Mouse (Mus musculus) liver, embryonic 18 days (tissue): ENCODE results near the gene Nek9. TPM values are rescaled to one million over a fixed set of nuclear protein-coding genes. Genes with fewer than 3 reads are reported as not detected.

Source experiments
- polyA plus RNA-seq: library from polyadenylated mRNA; depleted of rRNA; stranded (reverse); fragments of >200 nt; gene quantifications from 2 replicates; pipeline ENCODE4 v1.2.3, GENCODE M21; 2012; rRNA removed

The Nek9 gene
- 9.8 and 11.2 TPM in 2 replicates for polyA plus RNA-seq

GRCm38 (mm10) chr12:85339243-85339729, at the start of gene Nek9:
Gene Nek9 (minus strand): TSS chr12:85339362.

GRCm38 (mm10) chr12:85374561-85375272, 35.6 kb upstream of the Nek9 start, which contains the start of gene Tmed10:
Gene Tmed10 (minus strand): TSS chr12:85374847.

GRCm38 (mm10) chr12:85288486-85289156, 50.5 kb downstream of the Nek9 start, which contains the start of gene Zc2hc1c:
Gene Zc2hc1c (plus strand): TSS chr12:85288591.

GRCm38 (mm10) chr12:85287809-85288485, 51.2 kb downstream of the Nek9 start, which contains the start of gene Acyp1:
Gene Acyp1 (minus strand): TSS chr12:85288438.

GRCm38 (mm10) chr12:85270319-85270718, 68.8 kb downstream of the Nek9 start, which contains the start of gene Mlh3:
Gene Mlh3 (minus strand): TSS chr12:85270599.

Other genes with a start within 250 kb of the Nek9 start
- gene Prox2, start 228.6 kb downstream of the Nek9 start, polyA plus RNA-seq = 0.79 and 0.95 TPM in 2 replicates
- 80.5 and 86.8 TPM in 2 replicates for gene Dlst, start 228.5 kb downstream of the Nek9 start, polyA plus RNA-seq
- gene Rps6kl1, start 188.1 kb downstream of the Nek9 start, polyA plus RNA-seq = 1.3 and 1.4 TPM in 2 replicates
- gene Pgf, start 161.6 kb downstream of the Nek9 start, polyA plus RNA-seq = 0.29 and 0.41 TPM in 2 replicates
- 31.6 and 32.8 TPM in 2 replicates for gene Eif2b2, start 119.9 kb downstream of the Nek9 start, polyA plus RNA-seq
- gene Mlh3, start 68.8 kb downstream of the Nek9 start, polyA plus RNA-seq = 1.8 and 2.0 TPM in 2 replicates
- 17.3 and 21.5 TPM in 2 replicates for gene Acyp1, start 50.9 kb downstream of the Nek9 start, polyA plus RNA-seq
- gene Zc2hc1c, start 50.8 kb downstream of the Nek9 start, polyA plus RNA-seq = 0.08 and 0.12 TPM in 2 replicates
- gene Tmed10, start 35.5 kb upstream of the Nek9 start, polyA plus RNA-seq = 87.9 and 88.4 TPM in 2 replicates
- gene Fos, start 134.5 kb upstream of the Nek9 start, polyA plus RNA-seq = 1.1 and 1.8 TPM in 2 replicates